Mouse (Mus musculus) adrenal gland, postnatal 4 days (tissue): Measurements from ENCODE around the gene Troap. TPM values are rescaled to one million over a fixed set of nuclear protein-coding genes. Genes with fewer than 3 reads are reported as not detected.
"Not testable (repeated sequence)": the region's sequence is repeated elsewhere in the genome, so short reads cannot be mapped to it uniquely, and the experiment has no call there.

ENCODE experiments used
- DNase-seq, 2 experiments: peaks; one replicate each; pipeline ENCODE4 v3.0.0; 2021 to 2022; ENCODE audit warnings: low spot score in 2 of 2, mixed read lengths in 2 of 2
- total RNA-seq, 2 experiments: library from RNA; stranded (reverse); gene quantifications; 2 replicates each; pipeline ENCODE4 v1.2.3; 2021

Gene Troap
- total RNA-seq, 2 experiments from 2014 or later, result 14.5 to 17.1 TPM

DNA sequence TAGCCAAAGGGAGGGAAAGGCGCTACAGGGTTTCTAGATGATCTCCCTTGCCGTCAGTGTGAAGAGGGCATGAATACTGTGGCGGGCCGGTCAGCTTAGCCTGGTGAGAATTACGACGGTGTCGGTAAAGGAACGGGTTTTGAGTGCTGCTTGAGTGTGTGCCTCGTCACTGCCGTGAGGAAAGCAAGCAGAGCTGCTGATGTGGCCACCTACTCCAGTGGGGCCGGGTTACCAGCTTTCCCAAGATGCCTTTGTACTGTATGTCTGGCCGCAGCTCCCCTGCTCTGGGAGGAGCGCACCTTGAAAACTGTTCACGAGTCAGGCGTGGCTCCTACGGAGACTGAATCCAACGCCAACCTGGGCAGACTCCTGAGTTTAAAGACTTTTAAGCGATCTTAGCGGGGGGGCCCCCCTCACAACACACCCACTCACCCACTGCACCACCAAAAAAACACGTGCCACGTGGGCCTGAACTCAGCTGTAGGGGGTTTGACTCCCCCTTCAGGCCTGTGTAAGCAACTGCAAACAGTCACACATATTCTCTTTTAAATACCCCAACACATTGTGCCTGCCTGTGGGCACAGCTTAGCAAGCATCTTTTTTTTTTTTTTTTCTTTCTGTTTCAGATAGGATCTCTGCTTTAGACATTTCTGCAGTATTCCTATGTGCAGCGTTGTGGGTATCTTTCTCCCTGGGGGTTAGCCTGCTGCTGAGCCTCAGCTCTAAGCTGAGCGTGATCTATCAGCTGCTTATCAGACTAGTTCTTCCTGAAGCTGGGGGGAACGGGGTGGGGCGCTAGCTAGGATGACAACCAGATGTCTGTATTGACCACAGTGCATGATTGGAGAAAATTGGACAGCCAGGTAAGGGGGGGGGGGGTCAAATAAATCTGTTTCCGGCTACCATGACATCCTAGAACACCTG lies 34.1 kb upstream of the Troap start:
- no peak for DNase-seq

DNA sequence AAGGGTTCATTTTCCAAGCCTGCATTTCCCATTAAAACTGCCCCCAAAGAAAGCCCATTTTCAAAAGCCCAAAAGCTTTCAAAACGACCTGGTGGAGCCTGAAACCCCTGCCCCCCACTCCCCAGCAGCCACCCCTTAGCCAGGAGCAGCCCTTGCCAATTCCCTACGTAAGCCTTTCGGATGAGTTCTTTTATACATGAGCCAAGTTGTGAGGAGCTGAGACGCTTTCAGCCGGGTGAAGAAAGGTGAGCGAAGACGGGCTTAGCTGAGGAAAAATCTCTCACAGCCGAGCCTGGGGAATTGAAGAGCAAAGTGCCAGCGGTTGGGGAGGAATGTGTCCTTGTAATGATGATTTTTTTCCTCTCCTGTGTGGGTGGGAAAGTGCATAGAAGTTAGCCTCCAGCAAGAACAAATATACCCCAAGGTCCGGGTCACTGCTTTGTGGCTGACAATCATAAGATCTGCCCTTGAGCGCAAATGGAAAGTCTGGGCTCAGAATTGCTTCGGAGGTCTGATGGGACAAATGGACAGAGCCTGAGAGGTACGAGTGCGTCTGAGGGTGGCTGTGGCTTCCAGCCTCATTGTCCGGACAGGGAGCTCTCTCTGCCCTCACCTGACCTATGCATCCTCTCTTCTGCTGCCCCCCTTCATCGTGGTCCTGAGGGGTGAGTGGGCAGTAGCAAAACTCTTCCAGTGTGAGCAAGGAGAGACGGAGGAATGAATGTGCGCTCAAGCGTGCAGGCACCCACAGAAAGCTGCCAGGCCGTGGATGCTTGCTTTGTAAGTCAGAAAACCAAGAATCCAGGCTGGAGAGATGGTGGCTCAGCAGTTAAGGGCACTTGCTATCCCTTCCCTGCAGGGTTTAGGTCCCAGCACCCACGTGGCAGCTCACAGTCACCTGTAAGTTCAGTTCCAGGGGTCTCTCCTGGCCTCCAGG lies 33.2 kb upstream of the Troap start:
- no peak for DNase-seq

DNA sequence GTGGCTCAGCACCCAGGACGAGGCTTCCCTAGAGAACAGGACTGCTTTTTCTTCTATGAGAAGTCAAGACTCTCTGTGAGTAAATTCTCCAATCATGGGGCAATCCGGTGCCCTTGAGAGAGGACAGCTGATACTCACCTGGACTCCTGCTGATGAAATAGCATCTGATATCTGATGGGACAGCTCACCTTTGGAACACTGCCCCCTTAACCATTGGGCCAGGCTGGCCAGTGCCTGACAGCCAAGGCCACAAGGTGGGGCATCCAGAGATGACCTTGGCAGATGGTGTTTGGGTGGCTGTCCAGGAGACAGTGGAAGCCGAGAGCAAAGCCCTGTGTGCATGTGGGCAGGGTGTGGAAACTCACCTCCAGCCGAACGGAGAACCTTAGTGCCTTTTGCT lies 32.0 kb upstream of the Troap start:
- DNase-seq, result no peak

DNA sequence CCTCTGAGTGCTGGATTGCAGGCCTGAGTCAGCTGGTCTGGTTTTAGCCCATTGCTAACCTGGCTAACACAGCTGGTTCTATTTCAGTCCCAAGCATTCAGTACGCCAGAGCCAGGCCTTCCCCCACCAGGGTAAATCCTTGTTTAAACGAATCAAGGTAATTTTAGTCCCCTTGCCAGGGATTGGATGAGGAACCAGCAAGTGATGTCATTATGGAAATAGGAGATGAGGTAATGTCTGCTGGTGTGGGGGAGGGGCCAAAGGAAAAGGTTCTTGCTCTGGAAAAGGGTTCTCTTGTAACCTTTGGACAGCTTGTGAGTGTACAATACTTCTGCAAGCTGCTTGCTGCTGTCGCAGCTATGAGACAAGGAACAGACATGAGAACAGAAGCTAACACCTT lies 29.5 kb upstream of the Troap start:
- no peak for DNase-seq

DNA sequence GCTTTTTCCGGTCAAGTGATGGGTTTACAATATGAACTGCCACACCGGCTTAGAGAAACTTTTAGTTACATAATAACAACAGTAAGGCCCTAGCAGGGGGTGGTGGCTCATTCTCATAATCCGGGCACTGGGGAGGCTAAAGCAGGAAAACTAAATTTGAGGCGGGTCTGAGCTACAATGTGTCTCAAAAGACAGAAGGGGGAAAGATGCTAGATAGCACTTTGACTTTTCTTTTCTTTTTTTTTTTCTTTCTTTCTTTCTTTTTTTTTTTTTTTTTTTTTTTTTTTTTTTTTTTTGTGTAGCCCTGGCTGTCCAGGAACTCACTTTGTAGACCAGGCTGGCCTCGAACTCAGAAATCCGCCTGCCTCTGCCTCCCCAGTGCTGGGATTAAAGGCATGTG lies 28.6 kb upstream of the Troap start:
- DNase-seq, result not testable (repeated sequence)

DNA sequence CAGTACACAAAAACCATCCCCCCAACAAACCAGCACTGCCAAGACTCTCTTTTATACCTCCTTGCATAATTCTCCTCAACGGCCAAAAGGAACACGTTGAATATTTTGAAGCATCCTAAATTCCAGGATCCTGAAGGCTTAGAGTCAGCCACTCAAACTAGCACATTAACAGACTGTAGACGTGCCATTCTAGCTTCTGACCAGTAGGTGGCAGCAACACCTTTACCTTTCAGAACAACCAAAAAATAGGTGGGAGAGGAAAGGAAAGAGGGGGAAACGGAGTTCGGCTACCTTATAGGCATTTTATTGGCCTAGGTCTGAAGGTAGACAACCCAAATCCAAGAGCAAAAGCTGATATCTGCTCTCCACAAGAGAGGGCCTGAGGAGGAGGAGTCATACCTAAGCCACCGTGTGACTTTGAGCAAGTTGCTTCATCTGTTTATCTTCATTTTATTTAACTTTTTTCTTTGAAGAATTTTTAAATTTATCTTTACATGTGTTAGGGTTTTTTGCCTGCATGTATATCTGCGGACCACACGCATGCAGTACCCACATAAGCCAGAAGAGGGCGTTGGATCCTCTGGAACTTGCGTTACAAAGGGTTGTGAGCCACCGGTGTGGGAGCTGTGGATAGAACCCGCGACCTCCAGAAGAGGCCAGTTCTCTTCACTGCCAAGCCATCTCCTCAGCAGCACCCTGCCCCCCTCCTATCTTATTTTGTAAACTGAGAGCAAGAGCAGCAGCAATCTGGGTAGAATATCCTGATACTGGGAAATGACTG lies 24.7 kb upstream of the Troap start:
- no peak for DNase-seq

DNA sequence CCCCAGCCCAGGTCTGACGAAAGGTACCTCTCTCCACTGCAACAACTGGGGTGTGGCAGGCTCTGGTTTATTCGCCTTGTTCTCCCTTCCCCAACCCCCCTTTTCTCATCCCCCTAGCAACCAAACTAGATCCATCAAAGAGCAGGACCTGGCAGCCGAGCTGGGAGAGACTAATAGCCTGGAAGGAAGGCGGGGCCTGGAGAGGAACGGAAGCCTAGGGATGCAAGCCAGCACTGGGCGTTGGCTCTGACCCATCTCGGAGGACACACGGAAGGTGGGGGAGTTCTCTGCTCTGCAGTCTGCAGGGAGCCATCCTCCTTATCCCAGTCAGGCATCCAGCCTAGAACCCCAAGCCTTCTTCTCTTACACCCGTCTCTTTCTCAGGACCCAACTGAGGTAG lies 21.0 kb upstream of the Troap start:
- no peak for DNase-seq

DNA sequence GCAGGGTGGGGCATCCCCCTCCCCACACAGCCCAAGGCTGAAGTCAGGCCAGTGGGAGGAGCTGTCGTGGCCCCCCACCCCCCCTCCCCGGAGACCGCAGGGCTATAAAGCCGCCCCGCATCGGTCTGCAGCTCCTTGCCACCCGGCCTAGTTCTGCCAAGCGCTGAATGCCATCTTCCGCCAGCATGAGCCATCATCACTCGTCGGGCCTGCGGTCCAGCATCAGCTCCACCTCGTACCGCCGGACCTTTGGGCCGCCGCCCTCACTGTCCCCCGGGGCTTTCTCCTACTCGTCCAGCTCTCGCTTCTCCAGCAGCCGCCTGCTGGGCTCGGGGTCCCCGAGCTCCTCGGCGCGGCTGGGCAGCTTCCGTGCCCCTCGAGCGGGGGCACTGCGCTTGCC lies 19.3 kb upstream of the Troap start, which contains the start of gene Prph:
TSS of gene Prph (plus strand) at position 135 of the 400 bp plus-strand sequence.
- DNase-seq, result no peak

DNA sequence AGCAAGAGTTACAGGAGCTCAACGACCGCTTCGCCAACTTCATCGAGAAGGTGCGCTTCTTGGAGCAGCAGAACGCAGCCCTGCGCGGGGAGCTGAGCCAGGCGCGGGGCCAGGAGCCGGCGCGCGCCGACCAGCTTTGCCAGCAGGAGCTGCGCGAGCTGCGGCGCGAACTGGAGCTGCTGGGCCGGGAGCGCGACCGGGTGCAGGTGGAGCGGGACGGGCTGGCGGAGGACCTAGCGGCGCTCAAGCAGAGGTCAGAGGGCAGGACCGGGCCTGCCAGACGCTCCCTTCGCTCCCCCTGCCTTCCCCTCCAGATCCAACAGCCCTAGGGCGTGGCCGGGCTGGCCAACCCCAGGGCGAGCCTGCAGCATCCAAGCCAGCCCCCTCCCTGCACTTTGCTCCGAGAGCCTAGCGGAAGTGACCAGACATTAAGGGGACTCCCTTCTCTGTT lies 18.8 kb upstream of the Troap start:
- no peak for DNase-seq

DNA sequence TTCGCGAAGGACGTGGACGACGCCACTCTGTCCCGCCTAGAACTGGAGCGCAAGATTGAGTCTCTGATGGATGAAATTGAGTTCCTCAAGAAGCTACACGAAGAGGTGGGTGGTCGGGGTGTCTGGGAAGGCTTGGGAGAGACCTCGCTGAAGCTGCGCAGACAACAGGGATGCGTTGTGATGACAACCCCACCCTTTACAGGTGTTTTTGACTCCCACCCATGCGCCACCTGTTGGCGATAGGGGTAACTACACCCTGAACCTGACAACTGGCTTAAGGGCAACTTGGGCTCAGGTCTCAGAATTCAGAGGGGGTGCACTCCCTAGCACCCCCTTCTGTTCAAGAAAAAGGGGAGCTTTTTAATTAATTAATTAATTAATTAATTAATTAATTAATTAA lies 18.0 kb upstream of the Troap start:
- no peak for DNase-seq

DNA sequence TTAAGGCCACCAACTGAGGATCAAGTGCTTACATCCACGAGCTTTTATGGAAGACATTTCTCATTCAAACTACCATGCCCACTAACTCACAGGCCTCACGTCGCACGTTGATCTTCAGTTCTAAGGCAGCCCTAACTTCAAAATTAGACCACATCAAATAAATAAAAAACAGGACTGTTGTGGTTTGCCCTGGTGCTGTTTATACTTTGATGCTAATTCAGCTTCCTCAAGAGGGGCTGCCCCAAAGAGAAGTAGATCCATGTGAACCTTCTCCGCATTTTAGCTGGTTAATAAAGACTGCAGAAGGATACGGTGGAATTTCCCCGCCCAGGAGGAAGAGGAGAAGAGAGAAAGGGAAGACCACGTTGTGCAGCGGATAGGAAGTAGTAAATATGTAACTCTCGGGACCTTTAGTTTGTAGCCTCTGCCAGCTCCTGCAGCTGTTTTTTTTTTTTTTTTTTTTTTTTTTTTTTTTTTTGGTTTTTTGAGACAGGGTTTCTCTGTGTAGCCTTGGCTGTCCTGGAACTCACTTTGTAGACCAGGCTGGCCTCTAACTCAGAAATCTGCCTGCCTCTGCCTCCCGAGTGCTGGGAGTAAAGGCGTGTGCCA lies 8.7 kb upstream of the Troap start:
- no peak for DNase-seq

DNA sequence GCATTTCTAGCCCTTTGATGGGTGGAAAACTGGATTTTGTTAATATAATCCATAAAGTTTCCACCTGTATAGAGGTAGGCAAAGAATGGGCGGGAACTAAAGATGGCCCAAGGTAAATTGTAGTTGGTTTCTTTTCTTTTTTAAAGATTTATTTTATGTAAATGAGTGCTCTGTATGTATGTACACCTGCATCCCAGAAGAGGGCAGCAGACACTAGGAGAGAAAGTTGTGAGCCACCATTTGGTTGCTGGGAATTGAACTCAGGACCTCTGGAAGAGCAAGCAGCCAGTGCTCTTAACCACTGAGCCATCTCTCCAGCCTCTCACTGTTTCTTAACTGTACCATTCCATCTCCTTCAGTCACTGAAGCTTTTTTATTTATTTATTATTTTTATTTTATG lies 2.4 kb upstream of the Troap start:
- no peak for DNase-seq

DNA sequence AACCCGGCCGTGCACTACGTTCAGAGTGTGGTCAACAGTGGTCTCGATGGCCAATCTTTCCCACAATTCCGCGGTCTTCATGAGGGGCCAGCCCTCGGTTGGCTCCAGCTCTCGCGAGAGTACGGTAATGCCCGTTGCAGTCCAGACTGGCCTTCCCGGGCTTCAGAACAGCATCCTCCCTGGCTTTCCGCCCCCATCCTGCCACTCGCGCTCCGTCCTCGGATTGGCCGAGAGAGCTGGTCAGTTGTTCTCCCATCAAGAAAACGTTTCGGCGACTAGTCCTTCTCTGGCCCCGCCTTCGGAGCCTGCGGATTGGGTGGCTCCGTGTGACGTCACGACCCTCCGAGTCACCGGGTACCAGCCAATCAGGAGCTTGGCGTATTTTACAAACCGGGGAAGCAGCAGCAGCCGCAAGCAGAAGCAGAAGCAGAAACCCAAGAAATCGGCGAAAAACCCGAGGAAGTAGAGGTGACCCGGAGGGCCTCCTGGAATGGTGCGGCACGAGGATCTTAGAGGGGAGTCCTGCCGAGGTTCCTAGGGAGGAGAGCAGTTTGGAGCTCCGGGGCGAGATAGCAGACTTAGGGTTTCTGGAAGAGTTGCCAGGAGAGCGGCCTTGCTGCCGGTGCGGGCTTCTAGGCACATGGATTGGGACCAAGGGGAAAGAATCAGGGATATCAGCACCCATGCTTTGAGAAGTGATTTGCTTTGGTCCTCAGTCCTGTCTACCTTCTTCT lies 392 bp downstream of the Troap start:
- DNase-seq, result peak; percentile 91 to 97

DNA sequence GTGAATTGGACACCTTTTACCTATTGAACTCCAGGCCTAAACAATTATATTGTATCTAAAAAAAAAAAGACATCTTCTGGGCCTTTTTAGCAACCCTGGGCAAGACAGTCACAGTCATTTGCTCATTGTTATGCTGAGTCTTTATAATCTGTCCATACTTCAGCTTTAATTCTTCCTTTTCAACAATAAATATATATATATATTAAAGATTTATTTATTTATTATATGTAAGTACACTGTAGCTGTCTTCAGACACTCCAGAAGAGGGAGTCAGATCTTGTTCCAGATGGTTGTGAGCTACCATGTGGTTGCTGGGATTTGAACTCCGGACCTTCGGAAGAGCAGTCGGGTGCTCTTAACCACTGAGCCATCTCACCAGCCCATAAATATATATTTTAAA lies 1.6 kb downstream of the Troap start:
- not testable (repeated sequence) for DNase-seq

DNA sequence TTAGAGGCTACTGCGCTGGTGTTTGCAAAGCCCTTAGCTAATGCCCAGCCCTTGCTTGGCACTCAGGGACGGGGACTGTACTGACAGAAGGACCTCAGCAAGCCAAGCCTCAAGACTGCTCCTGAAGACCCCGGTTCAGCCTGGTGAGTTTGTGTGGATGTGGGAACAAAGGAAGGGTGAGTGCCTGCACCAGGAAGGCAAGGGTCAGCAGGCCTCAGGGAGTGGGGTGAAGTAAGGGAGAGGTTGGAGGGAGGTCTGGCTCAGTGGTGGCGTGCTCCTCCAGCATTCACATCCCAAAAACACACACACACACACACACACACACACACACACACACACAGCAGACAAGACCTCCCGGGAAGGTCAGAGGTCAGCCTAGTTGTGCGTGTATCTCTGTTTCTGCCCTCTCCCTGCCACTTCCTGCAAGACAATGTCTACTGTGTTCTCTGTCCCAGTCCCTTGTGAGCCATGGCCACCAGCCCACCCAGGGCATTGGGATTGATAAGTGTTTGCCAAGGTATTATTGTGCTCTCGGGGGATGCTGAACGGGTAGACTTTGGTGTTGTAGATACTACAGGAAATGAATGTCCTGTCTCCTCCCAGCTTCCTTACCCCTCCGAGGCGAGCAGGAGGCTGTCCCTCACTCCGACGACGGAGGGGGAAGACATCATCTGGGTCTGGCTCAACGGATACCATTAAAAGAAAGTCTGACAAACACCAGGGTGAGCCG lies 4.0 kb downstream of the Troap start:
- DNase-seq, result no peak

DNA sequence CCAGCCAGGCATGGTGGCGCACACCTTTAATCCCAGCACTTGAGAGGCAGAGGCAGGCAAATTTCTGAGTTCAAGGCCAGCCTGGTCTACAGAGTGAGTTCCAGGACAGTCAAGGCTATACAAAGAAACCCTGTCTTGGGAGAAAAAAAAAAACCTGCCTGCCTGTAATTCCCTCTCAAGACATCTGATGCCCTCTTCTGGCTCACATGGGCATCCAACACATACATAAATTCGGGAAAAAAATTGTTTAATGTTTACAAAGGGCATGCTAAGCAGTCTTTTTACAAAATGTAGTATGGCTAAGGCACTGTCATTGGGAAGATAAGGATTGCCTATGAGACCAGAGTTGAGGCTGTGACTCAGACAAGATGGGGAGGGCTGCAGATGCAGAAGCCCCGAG lies 5.4 kb downstream of the Troap start:
- no peak for DNase-seq

DNA sequence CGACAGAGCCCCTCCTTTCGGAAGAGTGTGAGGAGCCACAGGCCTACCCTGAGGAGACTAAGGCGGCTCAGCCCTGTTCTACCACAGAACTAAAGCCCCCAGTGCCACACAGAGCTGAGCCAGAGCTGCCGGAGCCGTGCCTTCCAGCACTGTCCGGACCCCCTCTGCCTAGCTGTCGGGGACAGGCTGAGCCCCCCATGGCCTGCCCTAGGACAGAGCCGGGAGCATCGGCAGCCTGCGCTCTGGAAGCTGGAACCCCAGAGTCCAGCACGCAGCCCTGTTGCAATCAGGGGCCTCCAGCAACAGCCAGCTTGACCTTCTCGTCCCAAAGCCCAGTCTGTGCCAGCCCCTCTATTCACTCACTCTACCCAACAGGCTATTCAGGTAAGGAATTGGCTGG lies 7.9 kb downstream of the Troap start:
- DNase-seq, result no peak

DNA sequence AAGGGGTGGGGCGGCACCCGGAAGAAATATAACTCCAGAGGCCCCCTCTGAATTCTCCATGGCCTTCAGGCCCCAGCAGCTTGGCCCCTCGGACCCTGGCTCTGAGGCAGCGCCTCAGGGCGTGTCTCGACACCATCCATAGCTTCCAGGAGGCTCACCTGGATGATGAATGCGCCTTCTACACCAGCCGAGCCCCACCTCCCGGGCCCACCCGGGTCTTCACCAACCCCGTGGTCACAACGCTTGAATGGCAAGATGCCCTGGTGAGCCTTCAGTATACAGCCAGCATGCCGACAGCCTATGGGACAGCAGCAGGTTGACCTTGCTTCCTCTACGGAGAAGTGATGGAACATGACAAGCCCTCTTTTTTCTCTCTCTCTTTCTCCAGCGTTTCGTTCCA lies 8.5 kb downstream of the Troap start:
- no peak for DNase-seq

DNA sequence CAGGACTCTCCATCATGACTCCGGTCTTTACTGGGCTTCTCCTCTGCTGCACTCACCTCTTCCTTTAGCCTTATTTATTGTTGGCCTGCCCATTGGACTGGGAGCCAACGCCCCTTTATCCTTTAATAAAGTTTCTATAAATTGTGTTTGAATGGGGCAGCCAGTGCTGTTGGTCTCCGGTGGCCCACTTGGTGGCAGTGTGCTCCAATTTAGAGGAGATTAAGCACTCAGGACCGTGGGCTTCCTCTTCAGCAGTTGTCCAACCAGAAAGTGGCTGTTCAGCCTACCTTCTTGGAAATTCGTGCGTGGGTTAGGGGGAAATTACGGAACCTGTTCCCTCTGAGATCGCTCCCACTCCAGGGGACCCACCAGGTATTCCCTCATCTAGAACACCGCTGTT lies 8.9 kb downstream of the Troap start:
- DNase-seq, result no peak
